Mouse (Mus musculus) adrenal gland, adult 18-20 months (tissue): ENCODE measurements around the gene Ubap2l. TPM values are rescaled to one million over a fixed set of nuclear protein-coding genes. Genes with fewer than 3 reads are reported as not detected.
A peak's percentile ranks its signal among the peaks of the same experiment; 100 is the strongest.

Experiments
- DNase-seq, 2 experiments: peaks; one replicate each; pipeline ENCODE4 v3.0.0; 2021 to 2022; ENCODE audit warnings: low spot score in 2 of 2
- long read RNA-seq, 2 experiments: library from polyadenylated mRNA; stranded (forward); transcript quantifications; one replicate each; pipeline ENCODE4 v2.0.0; 2021
- total RNA-seq, 2 experiments: library from RNA; stranded (reverse); gene quantifications; 1 replicate in 1 of 2; 2 replicates in 1 of 2; pipeline ENCODE4 v1.2.3; 2021

Gene Ubap2l
- 100 to 1,000 TPM; 142 to 156 TPM for total RNA-seq
- long read RNA-seq, experiment 1, full-length matches to known transcripts: 14 of 96 reads
- long read RNA-seq, experiment 1, partial matches to known transcripts: 21 of 96 reads
- long read RNA-seq, experiment 1, other reads (novel, unspliced or antisense): 61 of 96 reads
- long read RNA-seq, experiment 2, partial matches to known transcripts: 16 of 23 reads
- long read RNA-seq, experiment 2, other reads (novel, unspliced or antisense): 6 of 23 reads

DNA sequence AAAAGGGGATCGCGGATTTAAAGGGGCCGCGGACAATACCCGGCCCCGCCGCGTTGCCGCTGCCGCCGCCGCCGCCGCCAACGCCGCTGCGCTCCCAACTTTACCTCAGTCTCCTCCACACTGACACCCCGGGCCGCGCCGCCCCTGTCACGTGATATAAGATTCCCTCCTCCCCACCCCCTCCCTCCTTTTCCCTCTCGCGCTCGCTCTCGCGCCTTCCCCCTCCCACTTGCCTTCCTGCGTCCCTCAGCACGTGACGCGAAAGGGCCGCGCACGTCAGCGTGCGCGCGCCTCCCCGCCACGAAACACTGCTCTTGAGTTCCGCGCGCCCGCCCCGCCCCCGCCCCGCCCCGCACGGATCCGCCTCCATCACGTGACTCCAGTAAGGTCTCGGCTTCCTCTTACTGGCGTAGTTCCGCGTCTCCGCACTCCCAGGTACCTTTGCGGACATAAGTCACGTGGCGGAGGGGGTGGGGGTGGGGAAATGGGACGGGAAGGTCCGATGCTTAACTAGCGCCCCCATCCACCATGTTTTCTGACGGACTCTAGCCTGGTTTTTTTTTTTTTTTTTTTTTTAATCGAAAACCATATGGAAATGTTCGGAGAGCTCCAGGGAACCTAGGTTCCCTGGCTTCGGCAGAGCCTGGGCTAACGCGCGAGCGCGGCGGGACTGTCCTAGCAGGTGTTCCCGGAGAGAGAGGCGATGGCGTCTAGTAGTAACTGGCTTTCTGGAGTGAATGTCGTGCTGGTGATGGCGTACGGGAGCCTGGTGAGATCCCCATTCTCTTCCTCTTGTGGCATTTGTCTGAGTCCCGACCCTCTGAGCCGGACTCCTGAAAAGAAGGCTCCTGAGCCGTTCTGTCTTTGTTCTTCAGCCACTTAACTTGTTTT is at the start of gene Ubap2l:
TSS of gene Ubap2l (minus strand) at position 278 of the 891 bp plus-strand sequence.
- DNase-seq: peak; percentile 86 to 87

DNA sequence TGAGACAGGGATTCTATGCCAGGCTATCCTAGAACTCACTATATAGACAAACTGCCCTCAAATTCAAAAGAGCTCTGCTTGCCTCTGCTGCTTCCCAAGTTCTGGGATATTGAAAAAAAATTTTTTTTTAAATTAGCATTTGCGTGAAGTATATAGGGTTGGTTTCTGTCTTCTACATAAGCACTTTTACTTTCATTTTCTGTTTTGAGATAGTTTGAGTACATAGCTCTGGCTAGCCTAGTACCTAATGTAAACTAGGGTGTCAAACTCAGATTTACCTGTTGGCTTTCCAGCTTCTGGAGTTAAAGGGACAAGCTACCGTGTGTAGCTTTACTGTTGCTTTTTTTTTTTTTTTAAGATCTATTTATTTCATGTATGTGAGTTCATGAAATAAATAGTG is 49.2 kb upstream of the Ubap2l start:
- no peak for DNase-seq

DNA sequence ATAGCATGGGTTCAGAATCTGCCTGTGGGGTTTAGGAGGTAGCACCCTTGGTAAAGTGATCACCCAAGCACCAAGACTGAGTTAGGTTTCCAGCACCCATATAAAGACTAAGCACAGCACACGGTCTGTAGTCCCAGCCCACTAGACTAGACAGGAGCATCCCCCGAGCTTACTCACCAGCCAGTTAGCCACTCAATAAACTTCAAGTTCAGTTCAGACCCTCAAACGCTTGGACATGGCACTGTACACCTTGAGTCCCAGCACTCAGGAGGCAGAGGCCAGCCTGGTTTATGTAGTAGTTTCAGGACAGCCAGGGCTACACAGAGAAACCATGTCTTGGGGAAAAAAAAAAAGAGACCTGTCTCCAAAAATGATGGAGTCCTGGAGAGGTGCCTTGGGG is 48.6 kb upstream of the Ubap2l start:
- DNase-seq: no peak

DNA sequence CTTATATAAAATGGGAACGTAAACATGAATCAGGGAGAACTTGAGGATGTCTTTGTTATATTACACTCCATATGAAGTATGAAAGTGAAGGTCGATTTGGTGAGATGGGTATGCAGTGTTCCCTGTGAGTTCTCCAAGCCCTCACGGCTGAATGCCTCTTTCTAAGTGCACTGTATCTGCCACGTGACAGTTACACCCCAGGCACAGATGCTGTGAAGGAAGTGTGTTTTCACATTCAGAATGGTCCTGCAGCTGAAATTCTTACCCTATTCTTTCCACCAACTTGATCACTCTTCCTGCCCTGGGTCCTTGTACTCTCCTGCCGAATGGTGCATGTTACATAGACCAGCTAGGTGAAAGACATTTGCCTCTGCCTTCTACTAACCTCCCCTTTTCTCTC is 45.5 kb upstream of the Ubap2l start:
- DNase-seq: no peak

DNA sequence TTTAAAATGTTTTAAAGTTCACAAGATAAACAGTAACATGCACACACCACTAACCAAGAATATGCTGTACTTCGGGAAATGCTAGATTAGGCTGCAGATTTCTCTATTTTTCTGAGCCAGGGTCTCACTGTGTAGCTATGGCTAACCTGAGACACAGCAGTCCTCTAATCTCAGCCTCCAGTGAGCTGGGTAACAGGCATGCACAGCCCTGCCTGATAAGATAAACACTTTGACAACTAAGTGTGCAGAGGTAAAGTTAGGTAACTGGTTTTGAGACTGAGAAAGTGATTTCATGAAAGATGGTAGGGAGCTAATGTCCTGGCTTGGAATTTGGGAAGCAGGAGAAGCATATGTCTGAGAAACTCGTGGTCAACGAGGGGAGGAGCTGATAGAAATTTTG is 42.0 kb upstream of the Ubap2l start:
- DNase-seq: no peak

DNA sequence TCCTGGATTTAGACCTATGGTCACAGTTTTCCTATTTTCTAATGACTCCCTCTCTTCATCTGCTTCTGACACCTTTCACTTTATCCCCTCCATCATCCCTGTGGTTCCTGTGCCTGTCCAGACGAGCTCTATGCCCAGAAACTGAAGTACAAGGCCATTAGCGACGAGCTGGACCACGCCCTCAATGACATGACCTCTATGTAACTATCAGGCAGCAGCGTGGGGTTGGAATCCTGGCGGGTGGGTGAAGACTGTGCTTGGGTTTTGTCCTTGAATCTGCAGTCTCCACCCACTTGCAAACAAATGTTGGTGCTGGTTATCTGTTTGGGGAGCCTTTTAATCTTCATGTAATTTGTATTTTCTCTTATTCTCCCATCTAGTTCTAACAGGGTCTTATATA is 38.5 kb upstream of the Ubap2l start:
- no peak for DNase-seq

DNA sequence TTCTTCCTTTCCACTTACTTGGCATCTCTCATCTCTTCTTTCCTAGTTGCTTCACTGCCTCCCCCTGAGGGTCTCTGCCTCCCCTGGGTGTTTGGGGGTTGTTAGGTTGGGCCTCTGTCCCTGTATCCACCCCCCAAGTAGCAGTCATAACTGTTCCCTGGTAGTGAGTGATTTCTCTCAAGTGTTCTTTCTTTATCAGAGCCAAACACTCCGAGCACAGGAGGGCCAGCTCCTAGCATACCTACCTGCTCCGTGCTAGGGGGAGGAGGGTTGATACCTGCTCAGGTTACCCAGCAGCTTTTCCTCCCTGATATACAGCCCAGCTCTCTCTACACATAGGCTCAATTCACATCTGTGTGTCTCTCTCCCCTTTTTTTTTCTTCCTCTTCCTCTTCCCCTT is 36.2 kb upstream of the Ubap2l start:
- DNase-seq: no peak

DNA sequence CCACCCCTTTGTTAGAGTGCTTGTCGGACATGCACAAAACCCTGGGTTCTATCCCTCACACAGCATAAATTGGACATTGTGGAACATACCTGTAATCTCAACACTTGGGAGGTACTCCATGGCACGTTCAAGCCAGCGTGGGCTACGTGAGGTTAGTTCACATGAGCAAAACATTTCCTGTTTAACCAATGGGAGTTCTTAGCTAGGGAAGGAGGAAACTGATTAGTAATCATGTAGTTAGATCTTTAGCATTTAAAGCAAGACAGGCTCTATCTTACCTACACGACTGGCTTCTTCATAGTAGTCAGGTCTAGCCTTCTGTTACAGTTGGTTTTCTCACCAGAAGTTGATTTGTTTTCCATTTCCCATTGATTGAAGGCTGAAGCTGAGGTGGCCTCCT is 33.6 kb upstream of the Ubap2l start:
- no peak for DNase-seq

DNA sequence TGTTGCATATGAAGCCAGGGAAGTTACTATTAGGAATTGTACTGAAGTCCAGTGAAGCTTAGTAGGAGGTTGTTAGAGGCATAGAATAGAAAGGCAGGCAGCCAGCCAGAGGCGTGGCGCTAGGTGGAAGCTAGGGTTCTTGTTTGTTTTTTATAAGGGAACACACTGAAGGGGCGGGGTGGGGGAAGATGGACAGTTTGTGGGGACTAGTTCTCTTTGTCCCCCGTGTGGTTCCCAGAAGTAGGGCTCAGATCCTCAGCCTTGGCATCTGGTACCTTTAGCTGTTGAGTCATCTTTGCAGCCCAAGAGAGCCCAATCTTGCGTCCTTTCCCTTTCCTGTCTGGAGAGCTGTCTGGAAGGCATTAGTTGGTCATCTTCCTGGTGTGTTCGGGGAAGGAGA is 32.9 kb upstream of the Ubap2l start:
- DNase-seq: peak in 1 of 2 experiments; percentile 22

DNA sequence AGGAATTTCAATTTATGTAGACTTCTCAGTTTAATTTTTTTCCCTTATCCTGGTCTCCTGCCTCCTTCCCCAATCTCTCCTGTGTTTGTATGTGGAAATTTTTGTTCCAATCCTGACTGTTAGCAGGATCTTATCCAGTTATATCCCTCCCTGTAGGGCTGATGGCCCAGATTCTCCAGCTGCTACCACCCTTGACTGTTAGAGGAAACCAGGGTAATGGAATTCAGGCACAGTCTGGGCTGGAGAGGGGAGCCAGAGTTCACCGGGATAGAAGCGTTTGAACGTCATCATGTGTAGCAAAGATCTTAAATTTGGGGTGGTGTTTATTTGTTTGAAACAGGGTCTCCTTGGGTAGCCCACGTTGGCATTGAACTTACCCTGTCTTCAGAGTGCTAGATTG is 32.4 kb upstream of the Ubap2l start:
- DNase-seq: no peak

DNA sequence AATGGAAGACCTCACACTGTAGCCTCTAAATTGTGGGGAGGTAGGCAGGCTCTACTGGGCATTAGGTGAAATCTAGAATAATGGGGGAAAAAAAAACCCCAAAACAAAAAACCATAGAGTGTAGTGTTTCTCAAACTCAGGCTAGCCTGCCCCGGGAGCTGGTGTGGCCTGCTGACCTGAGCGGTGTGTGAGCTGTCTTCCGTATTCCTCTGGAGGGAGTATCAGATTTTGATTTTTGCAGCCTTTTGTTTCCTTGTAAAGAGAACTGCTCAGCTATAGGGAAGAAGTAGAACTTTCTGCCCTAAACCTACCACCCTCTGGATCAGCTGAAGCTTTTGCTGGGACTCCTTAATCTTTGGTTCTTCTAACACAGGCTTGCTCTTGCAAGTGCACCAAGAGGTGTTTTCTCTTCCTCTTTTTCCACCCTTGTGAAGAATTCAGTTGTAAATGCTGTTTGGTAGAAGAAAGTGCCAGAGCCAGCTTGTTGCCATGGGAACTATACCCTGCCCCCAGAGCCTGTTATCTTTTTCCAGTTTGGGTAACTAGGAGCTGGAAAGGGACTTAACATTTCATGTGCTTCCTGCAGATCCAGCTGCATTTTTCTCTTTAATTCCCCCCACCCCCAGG is 31.4 kb upstream of the Ubap2l start:
- no peak for DNase-seq

DNA sequence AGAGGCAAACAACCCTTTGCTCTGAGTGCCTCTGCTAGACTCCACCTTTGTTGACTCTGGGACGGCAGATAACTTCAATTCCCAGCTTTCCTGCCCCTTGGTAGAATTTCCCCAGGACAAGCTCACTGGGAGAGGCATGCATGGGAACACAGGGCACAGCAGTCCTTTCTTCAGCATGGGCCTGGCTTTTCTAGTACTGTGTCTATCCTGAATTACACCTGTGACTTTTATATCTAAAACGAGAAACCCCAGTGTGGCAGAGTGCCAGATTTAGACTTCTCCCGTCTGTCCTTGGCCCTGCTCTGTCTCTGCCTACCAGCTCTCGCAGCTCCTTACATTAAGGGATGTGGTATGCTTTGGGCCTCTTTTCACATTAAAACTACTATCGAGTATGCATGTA is 30.6 kb upstream of the Ubap2l start:
- peak in 1 of 2 experiments; percentile 44 for DNase-seq

DNA sequence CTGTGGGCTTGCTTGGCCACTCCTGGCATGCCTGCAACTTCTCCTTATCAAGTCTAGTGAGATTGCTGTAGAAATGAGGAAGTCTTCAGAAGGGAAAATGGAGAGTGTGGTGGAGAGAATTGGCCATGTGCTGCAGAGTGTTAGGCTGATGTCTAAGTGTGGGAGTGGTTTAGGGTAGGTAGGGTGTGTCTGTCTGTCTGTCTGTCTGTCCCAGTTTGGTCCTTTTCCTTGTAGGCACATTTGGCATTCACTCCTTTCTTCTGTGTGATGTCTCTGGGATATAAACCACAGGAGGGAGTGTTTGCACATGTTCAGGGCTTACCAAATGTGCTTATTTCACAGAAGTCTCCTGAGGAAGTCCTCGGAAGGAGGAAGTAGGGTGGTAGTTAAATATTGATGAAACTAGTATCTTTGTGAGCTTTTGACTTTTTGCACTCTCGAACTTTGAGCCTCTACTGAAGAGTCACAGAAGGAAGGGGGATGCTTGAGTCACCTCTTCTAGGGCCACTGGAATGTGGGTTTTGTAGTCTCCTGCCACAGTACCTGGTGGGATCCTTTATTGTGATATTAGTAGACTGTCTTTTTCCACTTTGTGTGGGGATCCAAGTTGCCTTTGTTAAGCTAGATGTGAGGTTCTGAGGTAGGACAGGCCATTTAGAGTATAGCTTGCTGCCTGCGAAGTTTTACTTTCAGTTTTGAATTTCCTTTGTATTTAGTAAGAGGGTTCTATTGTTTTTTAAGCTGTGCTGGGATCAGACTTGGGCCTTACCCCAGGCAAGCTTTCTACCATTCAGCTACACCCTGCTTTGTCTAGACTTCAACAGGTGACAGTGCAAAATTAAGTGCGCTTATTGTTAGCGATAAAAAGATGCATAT is 29.2 kb upstream of the Ubap2l start:
- DNase-seq: no peak

DNA sequence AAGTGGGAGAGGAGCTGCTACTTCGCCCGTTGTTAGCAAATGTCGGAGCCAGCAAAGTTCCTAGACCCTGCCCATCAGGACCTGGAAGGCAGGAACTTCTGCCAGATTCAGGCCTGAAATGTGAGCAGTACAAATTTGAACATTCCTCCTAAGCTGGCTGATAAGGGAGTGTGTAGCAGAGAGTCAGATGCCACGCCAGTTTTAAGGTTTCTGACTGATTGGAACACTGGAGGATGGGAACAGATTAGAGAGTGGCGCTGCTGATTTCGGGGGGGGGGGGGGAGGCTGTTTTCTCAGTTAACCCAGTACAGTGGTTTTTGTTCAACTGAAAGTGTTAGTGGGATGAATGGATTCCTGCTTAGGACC is 28.1 kb upstream of the Ubap2l start:
- no peak for DNase-seq

DNA sequence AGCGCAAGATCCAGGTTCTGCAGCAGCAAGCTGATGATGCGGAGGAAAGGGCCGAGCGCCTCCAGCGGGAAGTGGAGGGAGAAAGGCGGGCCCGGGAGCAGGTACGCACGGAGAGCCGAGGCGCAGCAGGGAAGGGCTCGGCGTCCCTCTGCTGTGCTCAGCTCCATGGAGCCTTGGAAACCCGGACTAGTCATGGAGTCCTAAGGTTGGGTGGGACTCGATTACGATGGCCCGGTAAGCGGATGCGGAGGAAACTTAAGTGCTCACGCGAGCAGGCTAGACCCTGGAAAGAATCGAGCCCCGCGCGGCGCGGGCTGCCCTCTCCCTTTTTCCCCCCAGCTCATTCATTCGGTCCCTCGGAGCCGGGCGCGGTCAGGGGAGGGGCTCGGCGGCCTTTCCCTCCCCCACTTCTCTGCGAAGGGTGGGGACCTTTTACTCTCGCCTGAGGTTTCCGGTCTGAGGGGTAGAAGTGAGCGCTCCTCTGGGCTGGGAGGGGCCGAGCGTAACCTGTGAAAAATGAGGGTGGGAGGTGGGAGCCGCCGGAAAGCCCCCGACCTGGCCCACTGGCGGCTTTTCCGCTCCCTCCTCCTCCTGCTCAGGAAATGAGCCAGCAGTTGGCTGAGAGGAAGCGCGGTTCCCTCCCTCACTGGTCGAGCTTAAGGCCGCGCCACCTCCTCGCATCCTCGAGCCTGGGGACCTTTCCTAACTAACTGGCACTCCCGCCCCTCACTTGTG is 27.5 kb upstream of the Ubap2l start:
- DNase-seq: peak; percentile 59 to 67

DNA sequence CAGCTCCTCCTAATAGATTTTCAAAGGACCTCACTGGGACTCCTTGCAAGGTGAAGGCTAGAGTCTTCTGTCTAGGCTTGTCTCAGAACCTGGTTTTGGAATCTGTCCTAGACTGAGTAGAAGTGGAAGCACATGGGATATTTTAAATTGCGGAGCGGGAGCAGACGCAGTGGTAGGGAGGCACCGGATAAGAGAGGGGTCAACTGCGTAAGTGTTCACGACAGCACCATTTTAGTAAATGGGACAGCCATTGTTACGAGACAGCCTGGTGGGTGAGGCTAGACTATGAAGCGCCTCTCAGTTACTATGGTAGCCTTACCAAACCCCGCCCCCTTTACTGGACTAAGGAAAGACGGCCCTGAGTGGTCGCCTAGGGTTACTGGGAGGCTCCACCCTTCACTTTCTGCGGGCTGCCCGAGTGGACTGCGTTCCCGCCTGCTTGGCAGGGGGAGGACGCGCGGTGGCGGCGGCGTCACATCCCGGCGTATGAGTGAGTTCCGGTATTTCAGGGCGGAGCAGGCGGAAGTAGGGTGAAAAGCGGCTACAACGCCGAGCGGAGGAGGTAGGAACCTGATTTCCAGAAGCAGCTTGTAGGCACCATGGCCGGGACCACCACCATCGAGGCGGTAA is 26.8 kb upstream of the Ubap2l start:
- peak; percentile 83 to 87 for DNase-seq

DNA sequence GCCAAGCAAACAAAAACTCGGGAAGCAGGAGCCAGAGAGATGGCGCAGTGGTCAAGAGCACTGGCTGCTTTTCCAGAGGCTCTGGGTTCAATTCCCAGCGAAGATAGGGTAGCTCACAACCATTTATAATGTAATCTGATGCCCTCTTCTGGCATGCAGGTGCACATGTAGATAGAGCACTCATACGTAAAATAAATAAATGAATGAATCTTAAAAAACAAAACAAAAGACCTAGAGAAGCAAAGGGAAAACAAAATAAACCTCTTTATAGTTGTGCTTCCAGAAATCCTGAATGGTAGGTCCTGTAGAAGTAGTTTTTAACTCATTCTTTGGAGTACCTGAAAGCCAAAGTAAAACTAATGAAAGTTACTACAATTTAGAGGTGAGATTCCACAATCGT is 25.8 kb upstream of the Ubap2l start:
- no peak for DNase-seq

DNA sequence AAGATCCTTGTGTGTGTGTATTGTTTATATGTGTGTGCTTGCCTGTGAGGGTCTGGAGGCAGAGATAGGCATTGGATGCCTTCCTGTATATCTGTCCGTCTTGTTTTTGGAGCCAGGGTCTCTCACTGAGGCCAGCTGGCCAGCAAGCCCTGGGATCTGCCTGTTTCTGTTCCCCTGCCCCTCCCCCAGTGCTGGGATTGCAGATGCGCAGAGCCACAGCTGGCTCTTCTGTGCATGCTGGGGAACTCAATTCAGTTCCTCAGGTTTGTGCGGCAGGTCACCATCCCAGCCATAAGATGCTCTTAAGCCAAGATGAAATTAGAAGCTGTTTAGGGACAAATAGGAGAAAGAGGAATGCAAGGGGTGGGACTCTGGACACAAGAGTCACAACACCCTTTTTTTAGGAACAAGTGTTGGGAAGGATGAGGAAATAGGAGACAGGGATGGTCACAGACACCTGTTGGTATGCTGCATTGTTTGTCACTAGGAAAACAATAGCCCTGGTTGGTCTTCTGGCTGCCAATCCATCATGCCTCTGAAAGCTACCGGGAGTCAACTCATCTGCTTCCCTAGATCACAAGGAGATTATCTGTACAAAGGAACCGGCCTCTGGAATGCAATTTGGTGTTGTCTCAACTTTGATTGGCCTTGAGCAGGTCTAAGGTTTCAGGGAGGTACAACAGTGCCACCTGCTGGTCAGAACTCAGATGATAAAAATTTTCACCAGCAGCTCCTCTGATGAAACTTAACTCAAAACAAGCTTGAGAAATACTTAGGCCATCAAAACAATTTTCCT is 24.7 kb upstream of the Ubap2l start:
- DNase-seq: peak; percentile 82

DNA sequence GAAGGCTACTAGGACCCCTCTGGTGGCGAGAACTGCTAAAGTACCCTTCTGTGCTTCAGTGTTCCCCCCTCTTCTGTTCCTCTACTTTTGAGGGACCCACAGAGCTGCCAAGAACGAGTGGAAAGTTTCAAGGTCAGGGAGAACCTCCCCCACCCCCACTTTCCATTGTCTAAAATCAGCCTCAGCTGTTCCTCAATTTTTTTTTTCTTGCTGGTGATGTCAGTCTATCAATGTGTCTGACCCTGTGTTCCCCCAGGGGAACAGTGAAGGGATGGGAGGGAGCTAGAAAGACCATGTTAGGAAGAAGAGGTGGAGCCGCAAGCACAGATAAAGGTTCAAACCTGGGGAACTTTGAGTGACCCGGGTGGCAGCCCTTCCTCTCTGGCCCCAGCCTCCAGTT is 19.9 kb upstream of the Ubap2l start, which contains the start of gene Tpm3:
TSS of gene Tpm3 (plus strand) at position 356 of the 400 bp plus-strand sequence.
- no peak for DNase-seq
